Mouse (Mus musculus): Measurements from ENCODE around the gene Spata31d1c.

Spata31d1c gene

DNA sequence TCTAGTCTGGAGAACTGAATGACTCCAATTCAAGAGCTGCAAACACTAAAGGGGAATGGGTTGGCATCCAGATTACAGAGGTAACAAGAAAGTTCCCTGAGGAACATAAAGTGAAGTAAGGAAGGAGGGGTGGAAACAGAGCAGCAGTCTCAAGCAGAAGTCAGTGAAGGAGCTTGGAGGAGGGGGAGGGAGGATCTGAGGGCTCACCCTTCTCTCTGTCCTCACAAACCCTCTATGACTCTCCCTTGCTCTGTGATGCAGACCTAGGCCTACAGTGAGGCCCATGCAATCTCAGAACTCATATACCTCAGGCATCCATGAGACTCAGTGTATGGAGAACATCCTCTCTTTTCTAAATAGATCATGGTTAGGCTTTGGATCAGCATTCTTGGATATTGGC, at the start of gene Spata31d1c:
Gene Spata31d1c (plus strand): TSS at position 301 of the 400 bp plus-strand sequence.
- DNase-seq (ENCODE audit: low spot score in 2 of 2) = no peak

DNA sequence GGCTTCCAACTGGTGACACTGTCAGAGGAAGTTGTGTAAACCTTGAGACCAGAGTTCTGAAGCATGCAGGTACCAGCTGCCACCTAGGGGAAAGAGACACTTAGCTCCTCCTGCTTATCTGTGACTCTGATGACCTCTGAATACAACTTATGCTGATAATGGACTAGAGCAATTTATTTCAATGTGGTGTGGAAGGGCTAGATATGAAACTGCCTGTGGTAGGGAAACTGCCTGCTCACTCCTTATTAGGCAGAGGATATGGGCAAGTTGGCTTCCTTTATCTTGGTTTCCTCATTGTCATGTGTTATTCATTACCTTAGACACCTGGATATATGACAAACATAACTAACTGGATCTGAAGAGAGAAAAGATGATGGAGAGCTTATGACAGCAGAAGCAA, 44.0 kb upstream of the Spata31d1c start:
- DNase-seq (ENCODE audit: low spot score in 2 of 2) = no peak

DNA sequence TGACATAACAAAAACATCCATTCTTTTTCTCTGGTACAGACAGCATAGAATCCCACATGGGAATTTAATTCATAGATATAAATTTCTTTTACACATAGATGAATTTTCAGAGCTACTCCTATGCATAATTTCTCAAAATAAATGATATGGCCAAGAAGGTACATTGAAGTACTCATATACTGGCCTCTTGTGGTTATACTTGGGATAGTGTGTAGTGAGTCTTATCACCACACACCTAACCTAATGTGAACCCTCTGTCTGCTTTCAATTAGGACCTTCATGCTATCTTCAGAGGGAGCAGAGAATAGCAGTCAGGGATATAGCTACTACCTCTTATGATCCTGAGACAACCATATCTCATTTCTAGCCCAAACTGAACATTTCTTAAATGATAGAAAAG, 27.4 kb upstream of the Spata31d1c start:
- no peak for DNase-seq (ENCODE audit: low spot score in 2 of 2)

DNA sequence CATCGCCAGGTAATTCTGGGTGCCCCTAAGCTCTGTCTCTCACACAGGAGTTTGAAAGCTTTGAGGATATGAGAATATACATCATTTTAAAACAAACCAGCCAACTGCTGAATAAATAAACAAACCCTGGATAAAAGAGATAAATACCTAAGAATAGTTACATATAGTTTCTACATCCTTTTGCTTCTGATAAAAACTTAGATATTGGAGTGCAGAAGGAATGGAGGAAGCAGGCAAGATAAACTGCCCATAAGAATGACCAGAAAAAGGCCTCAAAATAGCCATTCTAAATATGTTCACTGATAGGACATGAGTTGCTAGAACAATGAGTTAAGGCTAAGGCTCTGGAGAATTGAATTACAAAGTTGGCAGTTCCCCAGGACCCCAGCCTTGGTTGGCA, 26.1 kb upstream of the Spata31d1c start:
- DNase-seq (ENCODE audit: low spot score in 2 of 2) = no peak

DNA sequence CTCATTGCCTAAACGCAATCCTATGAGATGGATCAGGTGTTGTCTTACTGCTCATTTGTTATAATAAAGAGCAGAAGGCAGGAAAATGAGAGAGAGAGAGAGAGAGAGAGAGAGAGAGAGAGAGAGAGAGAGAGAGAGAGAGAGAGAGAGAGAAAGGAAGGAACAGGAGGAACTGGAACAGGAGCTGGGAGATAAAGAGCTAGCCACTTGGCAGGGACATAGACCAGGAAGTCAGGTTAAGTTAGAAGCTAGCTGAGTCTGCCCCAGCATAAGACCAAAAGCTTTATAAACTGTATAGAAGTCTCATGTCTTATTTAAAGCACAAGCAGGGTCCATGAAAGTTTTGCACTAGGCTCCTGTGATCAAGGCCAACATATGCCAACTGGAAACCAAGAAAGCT, 24.9 kb upstream of the Spata31d1c start:
- DNase-seq (ENCODE audit: low spot score in 2 of 2) = no peak

DNA sequence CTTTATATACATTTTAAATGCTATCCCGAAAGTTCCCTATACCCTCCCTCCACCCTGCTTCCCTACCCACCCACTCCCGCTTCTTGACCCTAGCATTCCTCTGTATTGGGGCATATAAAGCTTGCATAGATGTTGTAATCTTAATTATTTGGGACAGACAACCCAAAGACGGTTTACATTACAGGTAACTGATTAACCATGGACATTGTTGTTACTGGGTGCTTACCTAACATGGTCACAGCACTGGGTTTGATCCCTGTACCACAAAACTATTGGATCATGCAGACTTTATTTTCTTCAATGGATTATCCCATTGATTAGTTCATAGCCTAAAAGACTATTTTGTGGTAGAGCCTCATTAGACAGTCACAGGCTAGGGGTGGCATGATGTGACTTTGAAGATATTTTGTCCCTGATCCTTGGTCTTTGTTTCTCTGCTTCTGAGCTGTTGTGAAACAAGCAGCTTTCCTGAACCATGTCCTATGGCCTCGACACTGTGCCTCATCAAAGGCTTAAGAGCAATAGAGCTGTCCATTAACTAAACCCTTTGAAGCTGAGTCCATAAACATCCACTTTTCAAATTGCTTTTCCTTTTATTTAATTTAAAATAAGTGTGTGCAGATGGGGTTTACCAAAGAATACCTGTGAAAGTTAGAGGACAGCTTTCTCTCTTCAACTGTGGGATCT, 21.7 kb upstream of the Spata31d1c start:
- DNase-seq (ENCODE audit: low spot score in 2 of 2) = no peak

DNA sequence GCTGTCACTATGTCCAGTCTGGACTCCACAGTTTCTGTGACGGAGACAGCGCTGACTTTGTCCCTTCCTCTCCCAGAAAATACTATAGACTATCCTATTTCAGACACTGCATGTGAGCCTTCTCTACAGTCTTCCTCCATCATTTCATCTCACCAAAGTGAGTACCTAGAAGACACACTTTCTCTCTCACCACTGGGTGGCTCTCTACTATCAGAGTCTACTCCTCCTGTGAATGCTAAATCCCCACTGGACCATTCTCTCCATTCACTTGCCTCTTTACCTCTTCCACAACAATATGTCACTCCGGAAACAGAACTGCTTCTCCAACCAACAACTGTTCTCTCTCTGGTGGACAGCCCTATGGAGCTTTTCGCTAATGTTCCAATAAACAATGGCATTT, 2.2 kb downstream of the Spata31d1c start:
- DNase-seq (ENCODE audit: low spot score in 2 of 2) = no peak

DNA sequence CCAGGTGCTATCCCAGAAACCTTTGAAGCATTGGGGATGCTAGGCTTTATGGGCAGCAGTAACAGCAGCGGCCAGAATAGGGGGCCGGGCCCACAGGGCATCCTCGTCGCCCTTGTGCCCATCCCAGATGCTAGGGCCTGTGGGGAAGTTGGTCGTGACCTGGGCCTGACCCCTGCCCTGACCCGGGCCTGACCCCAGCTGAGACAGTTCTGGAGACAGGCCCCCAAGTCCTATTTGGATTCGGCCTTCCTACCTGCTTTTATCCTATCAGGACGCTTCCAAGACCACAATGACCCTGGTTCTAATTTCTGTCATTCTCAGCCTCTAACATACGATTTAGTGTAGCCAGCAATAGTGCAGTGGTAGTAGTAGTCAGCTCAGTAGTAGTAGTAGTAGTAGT, 19.8 kb downstream of the Spata31d1c start, which contains the start of gene Prss47:
Gene Prss47 (minus strand): TSS at position 101 of the 400 bp plus-strand sequence.
- no peak for DNase-seq (ENCODE audit: low spot score in 2 of 2)

DNA sequence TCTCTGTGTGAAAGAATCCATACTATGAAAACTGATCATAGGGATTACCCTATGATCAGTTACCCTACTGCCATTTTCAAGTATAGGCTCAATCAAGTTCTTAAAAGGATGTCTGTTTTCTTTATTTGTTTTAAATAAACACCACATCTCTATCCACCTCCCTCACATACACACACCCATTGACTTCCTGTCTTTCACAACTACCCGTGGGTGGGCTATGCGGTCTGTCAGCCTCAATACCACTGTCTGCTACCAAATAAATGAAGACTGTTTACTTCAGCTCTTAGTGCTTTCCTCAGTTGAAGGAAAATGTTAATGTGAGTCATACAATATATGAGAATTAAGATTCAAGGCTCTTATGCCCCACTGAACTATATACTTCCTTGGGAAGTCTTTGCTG, 37.1 kb downstream of the Spata31d1c start:
- DNase-seq (ENCODE audit: low spot score in 2 of 2) = no peak

Data from natural killer cell, adult 2 months (primary cell).